Mouse (Mus musculus): ENCODE measurements around the gene Paqr3. TPM values are rescaled to one million over a fixed set of nuclear protein-coding genes. Genes with fewer than 3 reads are reported as not detected.
A peak's percentile ranks its signal among the peaks of the same experiment; 100 is the strongest.

The Paqr3 gene
- 1 to 10 TPM; 2.4 to 3.5 TPM for total RNA-seq (2021)

DNA sequence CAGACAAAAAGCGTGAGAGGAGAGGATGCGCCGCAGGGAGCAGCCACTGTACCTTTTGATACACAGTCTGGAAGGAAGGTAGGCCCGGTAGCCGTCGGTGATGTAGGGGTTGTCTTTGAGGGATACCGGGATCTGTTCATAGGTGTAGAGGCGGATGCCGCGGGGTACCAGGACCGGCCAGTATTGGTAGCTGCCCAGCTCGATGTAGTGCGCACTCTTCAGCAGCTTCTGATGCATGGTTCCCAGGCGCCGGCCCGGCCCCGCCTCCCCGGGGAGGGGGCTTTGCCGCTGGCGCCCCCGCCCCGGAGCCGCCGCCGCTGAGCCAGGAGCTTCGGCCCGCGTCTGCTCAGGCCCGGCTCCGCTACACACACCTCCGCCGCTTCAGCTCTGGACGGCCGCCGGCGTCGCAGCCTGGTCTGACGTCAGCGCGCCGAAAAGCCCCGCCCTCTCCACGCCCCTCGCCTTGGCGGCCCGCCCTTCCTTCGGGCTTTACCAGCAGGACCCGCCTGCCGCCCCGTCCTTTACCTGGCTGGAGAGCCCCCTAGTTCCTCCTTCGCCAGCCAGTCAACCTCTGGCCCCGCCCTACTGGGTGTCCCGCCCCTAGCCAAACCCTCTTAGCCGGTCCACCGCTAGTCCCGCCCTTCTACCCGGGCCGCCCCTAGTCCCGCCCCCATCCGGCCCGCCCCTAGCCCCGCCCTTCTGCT is at the start of gene Paqr3:
Paqr3 (minus strand) TSS at position 390 of the 704 bp plus-strand sequence.
- DNase-seq: peak; percentile 97 to 98
- intact Hi-C loops (cut with DNase I): no loop called here

DNA sequence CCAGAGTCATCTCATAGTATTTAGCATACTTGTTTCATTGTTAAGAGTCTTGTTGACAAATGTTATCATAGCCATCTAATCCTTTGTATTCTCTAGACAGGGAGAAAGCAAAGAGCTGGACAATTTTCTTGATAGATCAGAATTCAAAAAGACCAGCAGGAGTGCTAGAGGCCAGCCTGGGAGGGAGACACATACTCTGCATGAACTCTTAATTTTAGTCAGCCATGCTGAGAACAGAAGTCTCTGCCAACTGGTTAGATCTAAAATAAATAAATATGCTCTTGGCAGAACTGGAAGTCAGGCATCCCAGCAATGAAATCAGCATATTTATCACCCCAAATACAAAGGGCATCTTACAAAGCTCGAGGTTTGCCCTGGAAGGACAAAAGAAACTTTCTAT is 43.3 kb upstream of the Paqr3 start:
- intact Hi-C loops (cut with DNase I): no loop called here
- no peak for DNase-seq

DNA sequence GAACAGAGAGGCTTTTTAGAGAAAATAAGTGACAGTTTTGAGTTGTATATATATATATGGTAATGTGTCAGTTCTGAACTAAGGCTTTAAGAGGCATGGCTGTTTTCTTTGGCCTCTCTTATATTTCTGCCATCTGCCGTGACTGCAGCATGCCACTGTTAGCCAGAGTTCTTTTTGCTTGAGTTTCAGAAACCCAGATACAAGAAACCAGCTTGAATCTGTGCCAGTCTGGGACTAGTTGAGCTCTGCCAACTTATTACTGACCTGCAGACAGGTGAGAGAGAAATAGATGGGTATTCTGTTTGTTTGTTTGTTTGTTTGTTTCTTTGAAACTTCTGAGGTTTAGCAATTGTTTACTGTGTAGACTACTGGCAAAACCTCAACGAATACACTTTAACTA is 23.9 kb upstream of the Paqr3 start:
- DNase-seq: no peak
- intact Hi-C loops (cut with DNase I): no loop called here

DNA sequence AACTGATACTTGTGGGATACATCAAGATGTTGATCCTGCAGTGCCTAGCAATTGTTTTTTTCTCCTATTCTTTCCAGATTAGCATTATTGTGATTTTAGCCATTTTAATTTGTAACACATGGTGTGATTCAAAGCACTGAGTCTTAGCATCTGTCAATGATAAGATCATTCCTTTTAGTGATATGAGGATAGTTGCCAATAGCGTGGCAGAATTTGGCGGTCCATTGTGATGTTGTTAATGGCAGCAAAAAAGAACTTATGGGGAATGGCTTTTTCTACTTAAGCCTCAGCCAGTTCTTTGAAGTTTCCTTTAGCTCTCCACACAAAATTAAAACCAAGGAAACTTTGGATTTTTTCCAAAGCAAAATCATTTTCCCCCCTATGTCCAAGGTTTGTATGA is 18.2 kb upstream of the Paqr3 start:
- intact Hi-C loops (cut with DNase I): loop anchor here (5.0 to 10.0 kb wide), 5 partner anchors 468 to 1733 kb away; partner anchors contain the start of gene Antxr2
- DNase-seq: no peak

DNA sequence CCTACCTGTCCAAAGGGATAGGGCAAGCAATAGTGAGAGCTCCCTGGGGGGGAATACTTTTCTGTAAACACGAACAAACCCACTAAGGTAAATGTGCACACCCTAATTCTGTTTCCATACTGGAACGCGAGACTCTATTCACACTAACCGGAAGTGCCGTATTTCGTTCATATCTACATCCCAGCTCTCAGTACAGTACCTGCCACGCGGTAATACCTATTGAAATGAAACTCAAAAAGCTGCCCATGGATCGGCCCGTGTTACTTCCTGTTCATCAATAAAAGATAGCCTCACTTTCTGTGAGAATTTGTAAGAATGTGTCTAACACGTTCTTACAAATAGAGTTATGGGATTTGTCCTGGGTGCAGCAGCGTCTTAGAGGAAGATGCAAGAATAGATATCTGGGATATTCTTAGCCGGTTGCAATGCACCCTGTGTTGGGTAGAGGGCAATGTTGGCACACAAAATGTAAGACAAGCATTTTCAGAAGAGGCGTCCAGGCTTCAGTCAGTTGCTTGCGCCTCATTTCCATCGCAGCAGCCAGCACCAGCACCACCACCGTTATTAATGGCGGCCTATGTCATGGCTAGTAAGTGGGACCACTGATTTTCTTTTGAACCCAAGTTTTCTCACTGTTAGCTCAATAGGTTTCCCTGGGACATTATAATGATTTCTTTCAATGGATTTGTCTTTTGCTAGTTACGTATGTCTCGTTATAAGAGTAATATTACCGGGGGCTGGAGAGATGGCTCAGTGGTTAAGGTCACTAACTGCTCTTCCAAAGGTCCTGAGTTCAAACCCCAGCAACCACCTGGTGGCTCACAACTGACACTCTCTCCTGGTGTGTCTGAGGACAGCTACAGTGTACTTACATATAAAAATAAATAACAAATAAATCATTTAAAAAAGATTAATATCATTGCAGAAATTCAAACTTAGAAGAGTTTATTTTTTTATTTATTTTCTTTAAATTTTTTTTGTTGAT is 17.1 kb upstream of the Paqr3 start:
- intact Hi-C loops (cut with DNase I): loop anchor here (5.0 to 10.0 kb wide), 5 partner anchors 469 to 1734 kb away; partner anchors contain the start of gene Antxr2
- DNase-seq: peak; percentile 44 to 55

DNA sequence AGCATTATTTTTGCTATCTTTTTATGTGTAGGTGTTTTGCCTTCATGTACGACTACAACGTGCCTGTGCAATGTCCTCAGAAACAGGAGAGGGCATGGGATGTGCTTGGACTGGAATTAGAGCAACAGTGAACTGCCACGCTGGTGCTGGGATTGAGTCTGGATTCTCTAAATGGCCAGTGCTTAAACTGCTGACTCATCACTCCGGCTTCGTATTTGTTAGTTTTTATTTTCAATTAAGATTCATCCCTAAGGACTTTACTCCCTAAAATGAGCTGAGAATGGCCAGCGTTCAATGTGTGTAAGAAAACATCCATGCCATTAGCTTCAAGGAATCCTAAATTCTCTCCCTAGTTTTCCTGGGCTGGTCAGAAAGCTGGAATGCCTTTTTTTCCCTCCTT is 15.9 kb upstream of the Paqr3 start:
- no peak for DNase-seq
- intact Hi-C loops (cut with DNase I): loop anchor here (5.0 to 10.0 kb wide), 5 partner anchors 470 to 1735 kb away; partner anchors contain the start of gene Antxr2

DNA sequence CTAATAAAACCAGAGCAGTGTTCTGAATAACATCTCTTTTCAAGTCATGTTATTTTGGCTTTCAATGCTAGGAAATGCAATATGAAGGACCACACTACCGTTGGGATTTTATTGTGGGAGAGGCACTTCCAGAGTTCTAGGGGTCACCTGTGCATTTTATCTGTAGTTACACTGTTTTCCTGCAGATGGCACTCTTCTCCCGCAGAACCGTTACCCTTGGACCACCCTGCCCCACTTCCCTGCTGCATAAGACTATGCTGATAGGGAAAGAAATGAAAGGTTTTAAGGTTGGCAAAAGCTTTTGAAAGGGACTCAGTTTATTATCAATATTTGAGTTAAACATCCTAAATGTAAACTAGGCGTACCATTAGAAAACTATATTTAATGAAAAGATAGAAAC is 14.6 kb upstream of the Paqr3 start:
- peak; percentile 37 to 63 for DNase-seq
- intact Hi-C loops (cut with DNase I): loop anchor here (1.0 to 10.0 kb wide), 6 partner anchors 471 to 1736 kb away; partner anchors contain the start of genes Antxr2 and Cfap299

DNA sequence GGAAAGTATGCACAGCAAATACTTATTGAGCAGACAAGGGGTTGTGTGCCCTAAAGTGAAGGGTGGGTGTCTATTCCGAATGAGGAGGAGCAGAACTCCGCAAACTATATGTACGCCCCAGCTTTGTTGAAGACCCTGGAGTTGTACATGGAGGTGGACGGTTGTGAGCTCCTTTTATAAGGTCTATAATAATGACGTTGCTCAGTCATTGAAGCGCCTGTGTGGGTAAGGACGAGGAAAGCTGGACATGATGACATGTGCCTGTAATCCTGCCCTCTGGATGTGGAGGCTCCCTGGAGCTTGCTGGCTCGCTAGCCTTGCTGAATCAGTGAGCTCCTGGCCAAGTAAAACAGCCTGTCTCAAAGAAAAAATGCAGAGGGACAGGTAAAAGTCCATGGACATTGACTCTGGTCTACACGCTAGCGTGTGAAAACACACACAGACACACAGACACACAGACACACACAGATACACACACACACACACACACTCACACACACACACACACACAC is 14.1 kb upstream of the Paqr3 start:
- intact Hi-C loops (cut with DNase I): loop anchor here (5.0 to 10.0 kb wide), 5 partner anchors 472 to 1737 kb away; partner anchors contain the start of gene Antxr2
- no peak for DNase-seq

DNA sequence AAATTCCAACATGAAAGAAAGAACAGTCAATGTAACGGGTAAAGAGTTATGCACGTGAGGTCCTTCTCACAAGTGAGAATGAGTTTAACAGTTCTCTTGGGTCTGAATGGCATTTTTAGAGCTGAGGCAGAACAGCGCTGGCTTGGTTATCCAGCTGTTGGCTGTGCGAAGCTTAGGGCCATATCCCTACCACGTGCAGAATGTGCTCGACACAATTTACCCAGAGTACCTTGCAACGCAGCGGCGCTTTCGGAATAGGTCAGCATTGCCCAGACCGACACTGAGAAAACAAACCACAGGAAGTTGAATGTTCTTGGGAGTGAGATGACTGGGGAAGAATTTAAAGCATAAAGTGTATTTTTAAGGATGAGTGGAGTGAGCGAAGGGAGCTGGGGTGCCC is 13.6 kb upstream of the Paqr3 start:
- intact Hi-C loops (cut with DNase I): loop anchor here (5.0 to 10.0 kb wide), 5 partner anchors 472 to 1737 kb away; partner anchors contain the start of gene Antxr2
- DNase-seq: no peak

DNA sequence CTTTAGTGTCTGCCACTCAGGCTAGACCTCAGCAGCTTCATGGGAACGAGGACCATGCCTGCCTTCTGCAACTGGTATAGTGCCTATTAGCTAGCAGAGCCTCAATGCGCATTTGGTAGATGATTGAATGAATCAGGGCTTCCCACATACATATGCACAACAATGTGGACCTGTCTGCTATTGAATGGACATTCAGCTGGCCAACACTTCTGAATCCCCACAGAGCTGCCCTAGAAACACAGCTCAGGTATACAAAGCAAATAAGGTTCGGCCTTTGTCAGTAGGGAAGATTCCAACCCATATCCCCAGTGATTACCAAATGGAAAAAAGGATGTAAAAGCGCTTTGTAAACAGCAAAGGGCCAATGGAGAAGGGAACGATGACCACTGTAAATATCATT is 699 bp downstream of the Paqr3 start:
- intact Hi-C loops (cut with DNase I): no loop called here
- DNase-seq: no peak

DNA sequence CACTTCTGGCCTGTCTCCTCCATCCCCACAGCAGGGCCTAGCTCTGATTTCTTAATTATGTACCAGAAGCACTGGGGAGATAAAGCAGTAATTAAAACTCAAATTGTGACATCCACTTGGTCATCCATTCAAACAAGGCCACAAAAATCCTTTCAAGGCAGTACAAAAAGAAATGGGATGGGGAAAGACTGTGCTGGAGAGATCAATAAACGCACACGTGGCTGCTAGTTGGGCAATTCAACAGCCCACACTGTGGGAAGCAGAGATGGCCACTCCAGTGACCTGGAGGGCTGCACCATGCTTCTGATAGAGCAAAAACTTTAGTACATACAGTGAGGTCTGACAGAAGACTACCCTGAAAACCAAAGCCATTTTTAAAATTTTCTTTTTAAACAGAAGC is 1.3 kb downstream of the Paqr3 start:
- DNase-seq: no peak
- intact Hi-C loops (cut with DNase I): no loop called here

DNA sequence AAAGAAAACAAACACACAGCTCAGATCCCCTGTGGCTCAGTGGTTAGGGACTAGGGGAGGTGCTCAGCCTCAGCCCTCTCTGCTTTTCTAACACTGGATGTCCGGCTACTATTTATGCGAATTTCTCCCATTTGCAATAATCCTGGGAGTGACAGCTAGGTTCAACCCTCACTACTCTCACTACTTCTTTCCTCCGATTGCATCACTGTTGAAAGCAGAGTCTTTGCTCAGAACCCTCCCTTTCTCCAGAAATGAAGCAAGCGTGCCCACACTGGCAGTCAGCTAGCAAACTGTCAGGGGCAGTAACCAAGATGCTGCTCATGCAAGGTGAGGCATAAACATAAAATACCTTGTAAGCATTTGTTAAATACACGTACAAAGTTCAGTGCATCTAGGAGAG is 3.1 kb downstream of the Paqr3 start:
- no peak for DNase-seq
- intact Hi-C loops (cut with DNase I): no loop called here

DNA sequence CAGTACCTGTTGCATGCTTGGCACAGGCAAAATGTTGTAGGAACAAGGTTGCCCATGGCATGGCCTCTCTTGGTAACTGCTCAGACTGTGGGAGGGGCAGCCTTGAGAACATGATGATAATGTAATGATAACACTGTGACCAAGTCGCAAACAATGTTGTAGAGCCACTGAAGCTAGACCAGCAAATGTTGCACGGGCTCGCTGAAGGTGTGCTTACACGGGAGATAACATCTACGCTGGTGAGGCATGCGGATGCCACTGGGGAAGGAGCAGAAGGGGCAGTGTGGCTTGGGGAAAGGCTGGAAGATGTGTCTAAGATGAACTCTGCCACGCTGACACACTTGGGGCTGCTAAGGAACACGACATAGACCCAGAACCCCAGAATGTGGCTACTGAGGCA is 11.4 kb downstream of the Paqr3 start:
- intact Hi-C loops (cut with DNase I): no loop called here
- DNase-seq: no peak

DNA sequence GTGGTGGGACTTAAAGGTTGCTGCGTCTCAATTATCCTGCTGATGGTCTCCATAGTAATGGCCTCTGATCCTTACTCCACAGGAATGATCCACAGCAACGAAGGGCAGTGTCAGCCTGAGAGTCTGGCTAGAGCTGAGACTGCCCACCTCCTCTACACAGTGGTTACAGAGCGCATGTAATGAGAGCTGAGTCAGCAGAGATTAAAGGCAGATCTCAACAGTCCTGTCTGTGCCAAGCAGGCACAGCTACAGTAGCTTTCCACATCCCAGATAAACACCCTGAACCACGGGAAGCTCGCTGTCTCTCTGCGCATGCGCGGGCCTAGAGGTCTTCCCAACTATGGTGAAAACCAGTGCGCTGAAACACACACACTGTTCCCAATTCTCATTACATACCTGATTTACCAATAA is 13.8 kb downstream of the Paqr3 start:
- intact Hi-C loops (cut with DNase I): no loop called here

DNA sequence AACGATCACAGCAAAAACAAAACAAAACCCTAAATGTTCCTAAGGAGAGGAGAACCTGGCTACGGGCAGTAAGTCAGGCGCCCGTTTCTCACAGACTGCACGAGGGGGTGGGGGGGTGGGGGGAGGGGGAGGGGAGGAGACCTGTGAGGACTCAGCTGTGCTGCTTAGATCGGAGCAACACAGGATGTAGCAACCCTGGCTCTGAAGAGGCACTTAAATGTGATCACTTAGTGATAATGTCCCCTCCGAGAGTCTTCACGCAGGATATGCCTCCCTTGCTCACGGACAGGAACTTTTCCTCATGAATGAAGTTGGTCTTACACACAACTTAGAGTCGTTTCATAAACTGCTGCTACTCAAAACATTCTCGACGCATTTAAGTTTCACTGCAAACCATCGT is 16.1 kb downstream of the Paqr3 start:
- intact Hi-C loops (cut with DNase I): no loop called here
- no peak for DNase-seq

More for the DNA sequence above, 13.8 kb downstream of the Paqr3 start:
- no peak for DNase-seq

DNA sequence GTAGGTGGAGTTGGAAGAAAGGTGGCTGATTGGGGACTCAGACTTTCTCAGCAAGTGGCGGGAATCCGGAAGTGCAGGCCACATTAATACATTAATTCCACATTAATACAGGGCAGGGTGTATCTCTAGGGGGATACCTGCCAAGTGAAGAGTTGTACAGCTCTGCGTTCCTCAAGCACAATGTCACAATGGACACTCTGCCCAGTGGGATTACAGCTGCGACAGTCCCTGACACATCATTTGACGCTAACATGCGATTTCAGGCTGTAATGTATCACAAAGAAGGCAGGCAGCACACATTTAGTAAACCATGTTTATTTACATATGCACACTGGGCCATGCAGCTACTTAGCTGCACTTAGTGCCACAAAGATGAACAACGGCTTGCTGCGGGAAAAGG is 18.4 kb downstream of the Paqr3 start:
- no peak for DNase-seq
- intact Hi-C loops (cut with DNase I): no loop called here

DNA sequence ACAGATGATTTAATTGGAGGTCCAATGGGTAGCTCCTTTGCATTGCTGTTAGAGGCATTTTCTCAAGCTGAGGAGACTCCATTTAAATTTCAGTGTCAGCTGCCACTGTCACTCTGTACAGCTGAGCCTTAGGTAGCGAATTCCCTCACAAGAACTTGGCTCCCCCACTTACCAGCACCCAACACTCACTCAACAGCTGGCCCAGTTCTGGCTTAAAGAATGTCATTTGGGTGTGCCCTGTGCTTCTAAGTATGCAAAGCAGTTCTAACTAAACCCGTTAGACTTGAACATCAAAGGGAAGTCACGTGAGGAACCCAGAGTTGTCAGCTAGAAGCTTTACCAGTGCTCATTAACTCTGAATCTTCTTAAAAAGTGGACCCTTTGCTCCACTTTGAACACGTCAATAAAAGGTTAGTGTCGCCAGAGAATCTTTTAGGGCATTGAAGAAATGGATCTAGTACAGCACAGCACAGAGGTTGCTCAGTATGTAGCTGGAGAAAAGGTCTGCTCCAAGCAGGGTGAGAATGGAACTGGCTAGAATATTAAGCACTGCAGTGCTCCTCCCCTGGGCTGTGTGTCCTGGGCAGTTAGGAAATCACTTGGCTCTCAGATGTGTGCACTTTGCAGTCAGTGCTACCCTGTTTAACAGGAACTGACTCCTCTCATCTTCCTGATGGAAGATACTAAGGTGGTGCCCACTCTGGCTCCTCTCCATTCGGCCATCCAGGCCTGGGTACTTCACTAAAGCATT is 21.2 kb downstream of the Paqr3 start:
- intact Hi-C loops (cut with DNase I): no loop called here

DNA sequence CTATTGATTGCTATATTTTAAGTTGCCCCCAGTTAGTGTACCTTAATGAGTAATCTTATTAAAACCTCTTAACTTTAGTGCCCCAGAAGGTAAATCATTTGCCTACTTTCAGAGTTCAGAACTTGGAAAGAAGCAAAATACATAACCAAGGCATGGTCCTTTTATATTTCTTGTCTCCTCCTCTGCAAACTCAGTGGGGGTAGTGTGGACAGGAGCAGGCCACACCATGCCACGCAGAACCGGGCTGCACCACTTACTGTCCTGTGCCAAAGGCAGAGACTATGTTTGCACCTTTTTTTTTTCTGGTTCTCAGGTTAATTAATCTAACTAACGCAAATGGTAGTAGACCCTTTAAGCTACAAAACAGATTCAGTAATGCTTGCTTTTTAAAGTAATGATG is 22.0 kb downstream of the Paqr3 start:
- no peak for DNase-seq
- intact Hi-C loops (cut with DNase I): no loop called here

More for the DNA sequence above, 21.2 kb downstream of the Paqr3 start:
- no peak for DNase-seq

DNA sequence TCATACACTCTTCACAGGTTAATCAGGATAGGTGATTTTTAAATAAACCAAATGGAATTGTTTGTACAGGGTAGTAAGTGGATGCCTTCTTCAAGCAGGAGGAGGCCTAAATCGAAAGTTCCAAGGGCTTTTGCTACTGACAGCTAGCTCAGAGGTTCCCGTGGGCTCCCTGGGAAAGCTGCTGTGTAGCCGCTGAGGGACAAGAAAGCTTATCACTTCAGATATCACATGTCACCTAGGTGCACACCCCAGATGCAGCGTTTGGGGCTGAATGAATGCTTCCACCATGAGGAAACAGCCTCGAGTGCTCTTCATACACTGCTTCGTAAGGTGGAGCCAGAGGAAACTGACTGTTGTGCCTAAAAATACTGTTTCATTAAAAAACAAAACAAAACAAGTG is 23.2 kb downstream of the Paqr3 start:
- DNase-seq: no peak
- intact Hi-C loops (cut with DNase I): no loop called here

DNA sequence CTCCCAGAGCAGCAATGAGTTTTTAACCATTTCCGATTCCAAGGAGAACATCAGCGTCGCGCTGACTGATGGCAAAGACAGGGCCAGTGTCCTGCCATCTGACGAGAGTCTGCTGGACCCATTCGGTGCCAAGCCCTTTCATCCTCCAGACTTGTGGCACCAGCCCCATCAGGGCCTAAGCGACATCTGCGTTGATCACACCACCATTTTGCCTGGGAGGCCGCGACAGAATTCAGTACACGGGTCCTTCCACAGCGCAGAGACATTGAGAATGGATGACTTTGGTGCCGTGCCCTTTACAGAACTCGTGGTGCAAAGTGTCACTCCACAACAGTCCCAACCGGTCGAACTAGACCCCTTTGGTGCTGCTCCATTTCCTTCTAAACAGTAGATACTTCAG is 23.6 kb downstream of the Paqr3 start:
- intact Hi-C loops (cut with DNase I): no loop called here
- DNase-seq: no peak
